Mouse (Mus musculus) heart, postnatal 4 days (tissue): ENCODE measurements around the gene Ush1c. TPM values are rescaled to one million over a fixed set of nuclear protein-coding genes. Genes with fewer than 3 reads are reported as not detected.

ENCODE experiments used
- total RNA-seq, 2 experiments: library from RNA; stranded (reverse); gene quantifications; 2 replicates each; pipeline ENCODE4 v1.2.3; 2021

The Ush1c gene
- total RNA-seq, 2 experiments from 2014 or later, result 13.1 to 14.2 TPM

Other genes starting within 250 kb of the Ush1c start
- not detected for gene Abcc6, start 208.2 kb downstream of the Ush1c start, total RNA-seq
- 10 to 100 TPM; 61.0 to 64.7 TPM for gene Nomo1, start 204.8 kb downstream of the Ush1c start, total RNA-seq
- 10 to 100 TPM; 55.6 to 61.3 TPM for gene Kcnj11, start 137.7 kb downstream of the Ush1c start, total RNA-seq
- gene Abcc8, start 58.5 kb downstream of the Ush1c start, total RNA-seq, result 10 to 100 TPM; 72.8 to 79.6 TPM
- not detected for gene Otog, start 2.5 kb upstream of the Ush1c start, total RNA-seq
- gene Myod1, start 138.0 kb upstream of the Ush1c start, total RNA-seq, result not detected
- under 1 TPM; 0.02 to 0.05 TPM for gene Kcnc1, start 158.0 kb upstream of the Ush1c start, total RNA-seq